Mouse (Mus musculus) heart, postnatal 4 days (tissue): Measurements from ENCODE around the gene Fbn1. TPM values are rescaled to one million over a fixed set of nuclear protein-coding genes. Genes with fewer than 3 reads are reported as not detected.
A peak's percentile ranks its signal among the peaks of the same experiment; 100 is the strongest.

Experiments used
- DNase-seq: peaks from one replicate; pipeline ENCODE4 v3.0.0; 2021
- total RNA-seq, 2 experiments: library from RNA; stranded (reverse); gene quantifications; 2 replicates each; pipeline ENCODE4 v1.2.3; 2021

The Fbn1 gene
- total RNA-seq, 2 experiments from 2014 or later, result 223 to 241 TPM

GRCm38 (mm10) chr2:125454781-125455180 is 53.0 kb downstream of the Fbn1 start:
- no peak for DNase-seq

GRCm38 (mm10) chr2:125452369-125453097 is 55.3 kb downstream of the Fbn1 start:
- no peak for DNase-seq

- no peak for DNase-seq
Observed at GRCm38 (mm10) chr2:125449361-125449760, 58.4 kb downstream of the Fbn1 start.

- no peak for DNase-seq
Observed at GRCm38 (mm10) chr2:125448881-125449280, 58.9 kb downstream of the Fbn1 start.

- DNase-seq, result no peak
Observed at GRCm38 (mm10) chr2:125447274-125447898, 60.4 kb downstream of the Fbn1 start.

GRCm38 (mm10) chr2:125438381-125438780 is 69.4 kb downstream of the Fbn1 start:
- DNase-seq, result no peak

GRCm38 (mm10) chr2:125436240-125436639 is 71.6 kb downstream of the Fbn1 start:
- DNase-seq, result no peak

- no peak for DNase-seq
Observed at GRCm38 (mm10) chr2:125433524-125433923, 74.3 kb downstream of the Fbn1 start.

- DNase-seq, result no peak
Observed at GRCm38 (mm10) chr2:125431491-125431890, 76.3 kb downstream of the Fbn1 start.

- peak; percentile 34 for DNase-seq
Observed at GRCm38 (mm10) chr2:125428811-125429438, 78.9 kb downstream of the Fbn1 start.

GRCm38 (mm10) chr2:125420604-125421003 is 87.2 kb downstream of the Fbn1 start:
- DNase-seq, result no peak

- peak; percentile 55 for DNase-seq
Observed at GRCm38 (mm10) chr2:125419681-125420080, 88.1 kb downstream of the Fbn1 start.

GRCm38 (mm10) chr2:125418546-125418945 is 89.2 kb downstream of the Fbn1 start:
- DNase-seq, result no peak

GRCm38 (mm10) chr2:125416541-125417245 is 91.1 kb downstream of the Fbn1 start:
- DNase-seq, result no peak

- peak; percentile 33 for DNase-seq
Observed at GRCm38 (mm10) chr2:125412351-125412750, 95.4 kb downstream of the Fbn1 start.

GRCm38 (mm10) chr2:125411777-125412176 is 96.0 kb downstream of the Fbn1 start:
- peak; percentile 48 for DNase-seq

GRCm38 (mm10) chr2:125404509-125405105 is 103.2 kb downstream of the Fbn1 start:
- DNase-seq, result no peak

- no peak for DNase-seq
Observed at GRCm38 (mm10) chr2:125402276-125402675, 105.5 kb downstream of the Fbn1 start.

GRCm38 (mm10) chr2:125400121-125400520 is 107.7 kb downstream of the Fbn1 start:
- DNase-seq, result no peak

- no peak for DNase-seq
Observed at GRCm38 (mm10) chr2:125397796-125398195, 110.0 kb downstream of the Fbn1 start.

GRCm38 (mm10) chr2:125394428-125395101 is 113.2 kb downstream of the Fbn1 start:
- DNase-seq, result no peak

- no peak for DNase-seq
Observed at GRCm38 (mm10) chr2:125391582-125391981, 116.2 kb downstream of the Fbn1 start.
